Mouse (Mus musculus): Measurements from ENCODE around the gene Hhipl1. TPM values are rescaled to one million over a fixed set of nuclear protein-coding genes. Genes with fewer than 3 reads are reported as not detected.
A peak's percentile ranks its signal among the peaks of the same experiment; 100 is the strongest.

Hhipl1 gene
- total and polyA plus RNA-seq, 3 experiments = not detected

DNA sequence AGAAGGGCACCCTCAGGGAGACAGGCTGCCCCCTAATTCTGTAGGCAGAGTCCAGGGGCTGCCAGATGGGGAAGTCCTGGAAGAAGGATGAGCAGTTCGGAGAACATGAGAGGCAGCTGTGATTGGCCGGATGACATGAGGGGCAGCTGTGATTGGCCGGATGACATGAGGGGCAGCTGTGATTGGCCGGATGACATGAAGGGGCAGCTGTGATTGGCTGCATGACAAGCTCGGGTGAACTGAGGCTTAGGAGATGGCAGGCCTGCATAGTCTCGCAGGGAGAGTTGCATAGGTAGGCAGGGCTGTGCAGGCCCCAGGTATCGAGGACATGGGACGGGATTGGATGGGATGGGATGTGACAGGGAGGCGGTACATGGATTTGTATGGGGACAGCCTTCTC lies 13.7 kb upstream of the Hhipl1 start:
- no peak overlapping the region for H3K27ac ChIP-seq (ENCODE audit: control insufficient read depth, low read depth, low read length)
- no peaks in the 10 kb centered on the region for H3K27me3 ChIP-seq (ENCODE audit: control insufficient read depth in 1 of 2, insufficient read depth in 2 of 2, low read length in 2 of 2)
- TF ChIP-seq ZKSCAN1 (IDR thresholded peaks at IDR 0.05; ENCODE audit: low read depth, low read length) (no peak), CHD1 (IDR thresholded peaks at IDR 0.05; ENCODE audit: low read depth, low read length) (no peak), GABPA (IDR thresholded peaks at IDR 0.05; ENCODE audit: low read depth, low read length) (no peak), CTCF (IDR thresholded peaks at IDR 0.05 in 2 of 3, conservative IDR thresholded peaks at IDR 0.05 in 1 of 3; ENCODE audit: control insufficient read depth in 1 of 3, insufficient read depth in 1 of 3, low read depth in 2 of 3, low read length in 3 of 3, poor library complexity in 1 of 3, severe bottlenecking in 1 of 3) (no peak), E2F4 (IDR thresholded peaks at IDR 0.05; ENCODE audit: borderline replicate concordance, low read depth, low read length) (no peak), ETS1 (IDR thresholded peaks at IDR 0.05; ENCODE audit: low read depth, low read length) (no peak), TBP (IDR thresholded peaks at IDR 0.05; ENCODE audit: low read depth, low read length) (no peak), POLR2A (IDR thresholded peaks at IDR 0.05; ENCODE audit: control insufficient read depth in 1 of 2, insufficient read depth in 1 of 2, low read depth in 1 of 2, low read length in 2 of 2, poor library complexity in 1 of 2) (no peak), MYC (IDR thresholded peaks at IDR 0.05; ENCODE audit: low read depth, low read length) (no peak), MXI1 (IDR thresholded peaks at IDR 0.05; ENCODE audit: low read depth, low read length) (no peak), RCOR1 (IDR thresholded peaks at IDR 0.05; ENCODE audit: low read depth, low read length) (no peak), TCF12 (IDR thresholded peaks at IDR 0.05; ENCODE audit: low read depth, low read length) (no peak), GATA1 (IDR thresholded peaks at IDR 0.05; ENCODE audit: low read depth, low read length) (no peak), ZMIZ1 (IDR thresholded peaks at IDR 0.05; ENCODE audit: low read depth, low read length) (no peak), MAFK (IDR thresholded peaks at IDR 0.05; ENCODE audit: borderline replicate concordance, low read depth, low read length) (no peak), ZNF384 (IDR thresholded peaks at IDR 0.05; ENCODE audit: low read depth, low read length) (no peak), MAZ (IDR thresholded peaks at IDR 0.05; ENCODE audit: low read depth, low read length) (no peak), POLR2AphosphoS2 (IDR thresholded peaks at IDR 0.05; ENCODE audit: low read length) (no peak)
- H3K4me3 ChIP-seq (ENCODE audit: control insufficient read depth in 1 of 2, insufficient read depth in 1 of 2, low read depth in 2 of 2, low read length in 2 of 2) = no peak overlapping the region
- H3K9me3 ChIP-seq (replicated peaks; ENCODE audit: insufficient read depth, low read length) = no peaks in the 10 kb centered on the region
- no peaks in the 10 kb centered on the region for H3K36me3 ChIP-seq (ENCODE audit: control insufficient read depth in 1 of 2, insufficient read depth in 2 of 2, low read length in 2 of 2)
- no peaks in the 10 kb centered on the region for H3K4me1 ChIP-seq (ENCODE audit: control insufficient read depth in 1 of 2, insufficient read depth in 2 of 2, low read length in 2 of 2)
- H3K79me2 ChIP-seq (ENCODE audit: control insufficient read depth, insufficient read depth, low read length, poor library complexity) = no peaks in the 10 kb centered on the region
- H3K9ac ChIP-seq (ENCODE audit: control insufficient read depth, low read depth, low read length, poor library complexity, severe bottlenecking) = no peak overlapping the region
- DNase-seq (ENCODE audit: low read depth, low spot score) = peak; percentile 57

DNA sequence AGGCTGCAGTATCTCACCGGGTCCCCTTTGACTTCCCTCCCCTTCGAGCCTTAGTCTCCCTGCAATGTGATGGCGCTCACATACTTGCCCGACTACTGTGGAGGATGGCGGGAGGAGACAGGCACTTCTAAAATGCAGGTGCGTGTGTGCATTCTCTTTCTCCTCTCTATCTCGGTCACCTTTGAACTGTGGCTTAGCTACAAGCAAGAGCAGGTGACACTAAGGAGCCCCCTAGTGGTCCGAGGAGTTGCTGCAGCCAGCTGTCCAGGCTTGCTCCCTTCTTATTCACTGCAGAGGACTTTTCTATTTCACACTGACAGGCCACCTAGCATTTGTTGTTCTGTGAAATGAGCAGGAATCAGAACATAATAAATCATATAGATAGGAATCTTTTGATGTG lies 13.1 kb upstream of the Hhipl1 start:
- no peaks in the 10 kb centered on the region for H3K4me1 ChIP-seq (ENCODE audit: control insufficient read depth in 1 of 2, insufficient read depth in 2 of 2, low read length in 2 of 2)
- H3K79me2 ChIP-seq (ENCODE audit: control insufficient read depth, insufficient read depth, low read length, poor library complexity) = no peaks in the 10 kb centered on the region
- H3K9me3 ChIP-seq (replicated peaks; ENCODE audit: insufficient read depth, low read length) = no peaks in the 10 kb centered on the region
- no peak overlapping the region for H3K9ac ChIP-seq (ENCODE audit: control insufficient read depth, low read depth, low read length, poor library complexity, severe bottlenecking)
- H3K4me3 ChIP-seq (ENCODE audit: control insufficient read depth in 1 of 2, insufficient read depth in 1 of 2, low read depth in 2 of 2, low read length in 2 of 2) = no peak overlapping the region
- H3K27ac ChIP-seq (ENCODE audit: control insufficient read depth, low read depth, low read length) = no peak overlapping the region
- no peaks in the 10 kb centered on the region for H3K27me3 ChIP-seq (ENCODE audit: control insufficient read depth in 1 of 2, insufficient read depth in 2 of 2, low read length in 2 of 2)
- H3K36me3 ChIP-seq (ENCODE audit: control insufficient read depth in 1 of 2, insufficient read depth in 2 of 2, low read length in 2 of 2) = no peaks in the 10 kb centered on the region
- peak; percentile 59 for DNase-seq (ENCODE audit: low read depth, low spot score)
- TF ChIP-seq POLR2AphosphoS2 (IDR thresholded peaks at IDR 0.05; ENCODE audit: low read length) (no peak), UBTF (IDR thresholded peaks at IDR 0.05; ENCODE audit: borderline replicate concordance, insufficient read depth, low read depth, low read length) (no peak), ZMIZ1 (IDR thresholded peaks at IDR 0.05; ENCODE audit: low read depth, low read length) (no peak), JUND (IDR thresholded peaks at IDR 0.05; ENCODE audit: low read depth, low read length) (no peak), RCOR1 (IDR thresholded peaks at IDR 0.05; ENCODE audit: low read depth, low read length) (no peak), CHD1 (IDR thresholded peaks at IDR 0.05; ENCODE audit: low read depth, low read length) (no peak), USF1 (IDR thresholded peaks at IDR 0.05; ENCODE audit: low read depth, low read length) (no peak), ZC3H11A (IDR thresholded peaks at IDR 0.05; ENCODE audit: low read depth, low read length) (peak; percentile 73), USF2 (IDR thresholded peaks at IDR 0.05; ENCODE audit: borderline replicate concordance in 1 of 2, insufficient read depth in 1 of 2, low read depth in 1 of 2, low read length in 2 of 2) (no peak), CHD2 (IDR thresholded peaks at IDR 0.05; ENCODE audit: low read length) (no peak), MYB (IDR thresholded peaks at IDR 0.05; ENCODE audit: low read depth, low read length) (no peak), POLR2A (IDR thresholded peaks at IDR 0.05; ENCODE audit: control insufficient read depth in 1 of 2, insufficient read depth in 1 of 2, low read depth in 1 of 2, low read length in 2 of 2, poor library complexity in 1 of 2) (no peak), RAD21 (IDR thresholded peaks at IDR 0.05; ENCODE audit: low read depth, low read length) (peak; percentile 69), TAL1 (IDR thresholded peaks at IDR 0.05; ENCODE audit: low read length) (no peak), EP300 (IDR thresholded peaks at IDR 0.05; ENCODE audit: low read depth in 1 of 2, low read length in 2 of 2) (no peak), CTCF (IDR thresholded peaks at IDR 0.05 in 2 of 3, conservative IDR thresholded peaks at IDR 0.05 in 1 of 3; ENCODE audit: control insufficient read depth in 1 of 3, insufficient read depth in 1 of 3, low read depth in 2 of 3, low read length in 3 of 3, poor library complexity in 1 of 3, severe bottlenecking in 1 of 3) (peak; percentile 73 to 74 (median 73)), ZNF384 (IDR thresholded peaks at IDR 0.05; ENCODE audit: low read depth, low read length) (no peak), HCFC1 (IDR thresholded peaks at IDR 0.05; ENCODE audit: low read depth, low read length) (no peak), GATA1 (IDR thresholded peaks at IDR 0.05; ENCODE audit: low read depth, low read length) (no peak), MAFK (IDR thresholded peaks at IDR 0.05; ENCODE audit: borderline replicate concordance, low read depth, low read length) (no peak), TBP (IDR thresholded peaks at IDR 0.05; ENCODE audit: low read depth, low read length) (no peak), E2F4 (IDR thresholded peaks at IDR 0.05; ENCODE audit: borderline replicate concordance, low read depth, low read length) (no peak), POLR2AphosphoS5 (IDR thresholded peaks at IDR 0.05; ENCODE audit: borderline replicate concordance, low read depth, low read length) (no peak)

Data from MEL (cell line).